ENCODE assay signal across 25 mouse cellular contexts in genomic region chr13:28780462-28780861, GRCm38 (mm10).
DNase-seq lines count a peak whose midpoint lies in the region; ATAC-seq lines count a peak whose summit lies in the region.
"Had no signal": no experiment of that assay in that cellular context is flagged by ENCODE, and none has a peak within 500 bp of the region (broad histone marks: within the 10 kb centered on the region; RNA-seq: fewer than 3 reads in every experiment).

No protein-coding gene starts in this region.

- H3K9me3 ChIP-seq in embryonic facial prominence, embryonic 13.5 days, result no peaks in the 10 kb centered on the region
- no peaks in the 10 kb centered on the region for H3K9me3 ChIP-seq in embryonic facial prominence, embryonic 10.5 days
- H3K9me3 ChIP-seq in hindbrain, embryonic 13.5 days, result no peaks in the 10 kb centered on the region
- H3K9me3 ChIP-seq in hindbrain, embryonic 16.5 days (ENCODE audit: control insufficient read depth, low read length), result no peaks in the 10 kb centered on the region
- no peaks in the 10 kb centered on the region for H3K9me3 ChIP-seq in midbrain, embryonic 15.5 days
- no peaks in the 10 kb centered on the region for H3K9me3 ChIP-seq in midbrain, embryonic 16.5 days (replicated peaks; ENCODE audit: control insufficient read depth, low read length, poor library complexity, severe bottlenecking)
- H3K9me3 ChIP-seq: forebrain, embryonic 15.5 days; G1E; heart, embryonic 15.5 days; hindbrain, embryonic 10.5 days; hindbrain, embryonic 15.5 days had no signal

- ATAC-seq in embryonic facial prominence, embryonic 13.5 days (ENCODE audit: insufficient number of reproducible peaks, insufficient read depth, low FRiP score, low TSS enrichment, low read depth), result no peak
- no peak for ATAC-seq in hindbrain, embryonic 13.5 days (ENCODE audit: low FRiP score)
- ATAC-seq in hindbrain, embryonic 16.5 days, result no peak
- ATAC-seq in midbrain, embryonic 15.5 days (replicated peaks), result no peak
- no peak for ATAC-seq in midbrain, embryonic 16.5 days
- ATAC-seq: CD4-positive, CD25-positive, alpha-beta regulatory T cell, adult 4 months; forebrain, embryonic 15.5 days; inflammation-experienced regulatory T-cells, adult 6 months; intestine, postnatal 0 days had no signal

- DNase-seq in embryonic facial prominence, embryonic 10.5 days (ENCODE audit: low spot score), result no peak
- DNase-seq in ZHBTc4 (ENCODE audit: low read depth, low spot score), result peak; percentile 60
- DNase-seq in cerebellum, postnatal 36 days, result no peak
- DNase-seq: adrenal gland, adult 2 months; adrenal gland, postnatal 25 days; B cell, adult 2 months; cerebellum, adult 18-20 months; cerebellum, adult 9-11 months; gastrocnemius, postnatal 14 days; heart, adult 2 months; heart, postnatal 14 days had no signal

- 47% methylated on average over 5 of the region's 5 CpGs for WGBS in embryonic facial prominence, embryonic 13.5 days
- 44% methylated on average over 5 of the region's 5 CpGs for WGBS in embryonic facial prominence, embryonic 10.5 days
- 47% methylated on average over 5 of the region's 5 CpGs for WGBS in hindbrain, embryonic 13.5 days
- WGBS in hindbrain, embryonic 16.5 days, result 52% methylated on average over 5 of the region's 5 CpGs
- 36% methylated on average over 5 of the region's 5 CpGs for WGBS in midbrain, embryonic 15.5 days
- WGBS in midbrain, embryonic 16.5 days, result 39% methylated on average over 5 of the region's 5 CpGs

- H3K36me3 ChIP-seq in embryonic facial prominence, embryonic 13.5 days, result no peaks in the 10 kb centered on the region
- H3K36me3 ChIP-seq in embryonic facial prominence, embryonic 10.5 days (replicated peaks), result no peaks in the 10 kb centered on the region; the same call in 1 of the 2 replicates
- H3K36me3 ChIP-seq in hindbrain, embryonic 13.5 days, result no peaks in the 10 kb centered on the region
- H3K36me3 ChIP-seq in hindbrain, embryonic 16.5 days (ENCODE audit: control insufficient read depth, insufficient read depth, low read length), result no peaks in the 10 kb centered on the region
- H3K36me3 ChIP-seq in midbrain, embryonic 15.5 days (replicated peaks), result no peaks in the 10 kb centered on the region
- no peaks in the 10 kb centered on the region for H3K36me3 ChIP-seq in midbrain, embryonic 16.5 days (ENCODE audit: control insufficient read depth, insufficient read depth, low read length)
- H3K36me3 ChIP-seq: forebrain, embryonic 15.5 days; G1E; heart, embryonic 15.5 days; hindbrain, embryonic 10.5 days; hindbrain, embryonic 15.5 days had no signal

- 0 out of 2 replicates have a peak overlapping the region, but pooled peaks have one; percentile 28 for H3K27ac ChIP-seq in embryonic facial prominence, embryonic 13.5 days
- no peak overlapping the region; the same call in 1 of the 2 replicates for H3K27ac ChIP-seq in embryonic facial prominence, embryonic 10.5 days (replicated peaks)
- 0 out of 2 replicates have a peak overlapping the region, but pooled peaks have one; percentile 13 for H3K27ac ChIP-seq in hindbrain, embryonic 13.5 days
- H3K27ac ChIP-seq in hindbrain, embryonic 16.5 days (ENCODE audit: low read depth, low read length), result no peak overlapping the region
- peak overlapping the region; percentile 11 for H3K27ac ChIP-seq in midbrain, embryonic 15.5 days
- H3K27ac ChIP-seq in midbrain, embryonic 16.5 days (ENCODE audit: low read length), result no peak overlapping the region
- H3K27ac ChIP-seq: heart, adult 2 months; heart, embryonic 15.5 days; hindbrain, embryonic 15.5 days had no signal

- peaks cover 44% of the 10 kb centered on the region for H3K4me1 ChIP-seq in embryonic facial prominence, embryonic 13.5 days
- H3K4me1 ChIP-seq in embryonic facial prominence, embryonic 10.5 days, result peaks cover 55% of the 10 kb centered on the region
- H3K4me1 ChIP-seq in hindbrain, embryonic 13.5 days (replicated peaks), result peaks cover 61% of the 10 kb centered on the region
- peaks cover 10% of the 10 kb centered on the region for H3K4me1 ChIP-seq in hindbrain, embryonic 16.5 days (ENCODE audit: control insufficient read depth, insufficient read depth, low read depth, low read length)
- H3K4me1 ChIP-seq in midbrain, embryonic 15.5 days, result peaks cover 39% of the 10 kb centered on the region
- H3K4me1 ChIP-seq in midbrain, embryonic 16.5 days (ENCODE audit: control insufficient read depth, insufficient read depth, low read length), result peaks cover 31% of the 10 kb centered on the region

- H3K9ac ChIP-seq in embryonic facial prominence, embryonic 13.5 days, result no peak overlapping the region
- H3K9ac ChIP-seq in hindbrain, embryonic 13.5 days, result no peak overlapping the region
- no peak overlapping the region for H3K9ac ChIP-seq in hindbrain, embryonic 16.5 days (ENCODE audit: low read depth, low read length)
- no peak overlapping the region for H3K9ac ChIP-seq in midbrain, embryonic 15.5 days
- H3K9ac ChIP-seq in midbrain, embryonic 16.5 days (ENCODE audit: low read depth, low read length), result no peak overlapping the region
- H3K9ac ChIP-seq: forebrain, embryonic 15.5 days; heart, embryonic 15.5 days; hindbrain, embryonic 15.5 days had no signal

- no peak overlapping the region for H3K4me3 ChIP-seq in embryonic facial prominence, embryonic 13.5 days
- H3K4me3 ChIP-seq in embryonic facial prominence, embryonic 10.5 days, result no peak overlapping the region
- no peak overlapping the region for H3K4me3 ChIP-seq in hindbrain, embryonic 13.5 days
- H3K4me3 ChIP-seq in hindbrain, embryonic 16.5 days (ENCODE audit: low read length), result no peak overlapping the region
- H3K4me3 ChIP-seq in midbrain, embryonic 15.5 days, result no peak overlapping the region
- H3K4me3 ChIP-seq in midbrain, embryonic 16.5 days (ENCODE audit: low read depth, low read length), result no peak overlapping the region
- H3K4me3 ChIP-seq: forebrain, embryonic 15.5 days; heart, adult 2 months; heart, embryonic 15.5 days; hindbrain, embryonic 10.5 days; hindbrain, embryonic 15.5 days had no signal

- H3K4me2 ChIP-seq in embryonic facial prominence, embryonic 13.5 days, result no peak overlapping the region
- no peak overlapping the region for H3K4me2 ChIP-seq in hindbrain, embryonic 13.5 days
- no peak overlapping the region for H3K4me2 ChIP-seq in hindbrain, embryonic 16.5 days (ENCODE audit: low read length)
- H3K4me2 ChIP-seq in midbrain, embryonic 15.5 days, result no peak overlapping the region
- H3K4me2 ChIP-seq in midbrain, embryonic 16.5 days (ENCODE audit: low read length), result no peak overlapping the region
- H3K4me2 ChIP-seq: forebrain, embryonic 15.5 days; heart, embryonic 11.5 days; heart, embryonic 15.5 days; hindbrain, embryonic 15.5 days had no signal

- H3K27me3 ChIP-seq in embryonic facial prominence, embryonic 13.5 days, result no peaks in the 10 kb centered on the region
- H3K27me3 ChIP-seq in embryonic facial prominence, embryonic 10.5 days (replicated peaks; ENCODE audit: low read depth, poor library complexity, severe bottlenecking), result no peaks in the 10 kb centered on the region
- no peaks in the 10 kb centered on the region for H3K27me3 ChIP-seq in hindbrain, embryonic 13.5 days
- H3K27me3 ChIP-seq in hindbrain, embryonic 16.5 days (replicated peaks; ENCODE audit: control insufficient read depth, insufficient read depth, low read length), result no peaks in the 10 kb centered on the region
- H3K27me3 ChIP-seq in midbrain, embryonic 15.5 days (replicated peaks), result no peaks in the 10 kb centered on the region
- H3K27me3 ChIP-seq in midbrain, embryonic 16.5 days (ENCODE audit: control insufficient read depth, insufficient read depth, low read depth, low read length), result no peaks in the 10 kb centered on the region
- H3K27me3 ChIP-seq: forebrain, embryonic 15.5 days; heart, embryonic 15.5 days; hindbrain, embryonic 15.5 days had no signal

Comparison
In these comparisons a context has a peak if more than half of its experiments do, and no peak if none do; other contexts are left out.
1. H3K27ac ChIP-seq: peak in embryonic facial prominence, embryonic 13.5 days (single experiment), hindbrain, embryonic 13.5 days (single experiment) and midbrain, embryonic 15.5 days (single experiment); none in embryonic facial prominence, embryonic 10.5 days (single experiment), hindbrain, embryonic 16.5 days (single experiment) and midbrain, embryonic 16.5 days (single experiment).